Mouse (Mus musculus): Measurements from ENCODE around the gene Lhx9. TPM values are rescaled to one million over a fixed set of nuclear protein-coding genes. Genes with fewer than 3 reads are reported as not detected.

Gene Lhx9
- total RNA-seq, 1 experiment from 2014 or later, result not detected

DNA sequence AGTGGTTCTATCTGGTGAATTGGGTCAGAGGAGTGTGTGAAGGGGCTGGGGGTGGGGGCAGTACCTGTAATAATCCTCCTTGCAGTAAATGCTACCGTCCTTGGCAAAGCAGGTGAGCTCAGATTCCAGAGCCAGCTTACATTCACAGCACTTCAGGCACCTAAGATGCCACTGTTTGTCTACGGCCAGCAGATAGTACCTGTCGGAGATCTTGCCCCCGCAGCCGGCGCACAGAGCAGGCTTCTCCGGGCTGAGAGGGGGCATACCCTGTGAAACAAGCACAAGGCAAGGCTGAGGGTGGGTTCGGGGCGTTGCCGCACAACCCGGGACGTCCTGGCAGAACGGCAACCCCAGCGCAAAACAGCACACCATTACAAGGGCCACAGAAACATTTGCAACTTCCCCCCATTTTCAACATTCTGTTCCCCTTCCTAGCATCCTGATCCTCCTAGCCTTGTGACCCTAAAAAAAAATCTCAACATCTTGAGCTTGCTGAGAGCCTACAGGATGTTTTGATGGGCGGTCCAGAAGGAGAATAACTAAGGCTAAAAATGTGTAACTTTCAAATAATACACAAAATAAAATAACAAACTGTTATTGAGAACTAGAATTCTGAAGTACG is 8.5 kb downstream of the Lhx9 start:
- DNase-seq, result no peak

DNA sequence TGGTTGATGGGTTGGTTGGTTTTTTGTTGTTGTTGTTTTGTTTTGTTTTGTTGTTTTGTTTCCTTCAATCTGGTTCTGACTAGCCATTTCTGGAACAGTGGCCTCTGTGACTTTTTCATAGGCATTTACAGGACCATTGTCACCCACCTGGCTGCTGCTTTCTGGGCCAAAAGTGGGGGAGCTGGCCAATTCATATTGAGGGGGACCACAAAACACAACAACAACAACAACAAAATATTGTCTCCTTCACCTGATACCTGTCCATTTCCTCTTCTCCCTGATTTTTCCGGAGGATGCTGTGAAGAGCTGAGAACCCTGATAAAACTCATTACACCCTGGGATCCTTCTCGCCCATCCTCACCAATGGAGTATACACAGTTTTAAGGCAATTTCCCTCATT is 9.1 kb downstream of the Lhx9 start:
- no peak for DNase-seq

DNA sequence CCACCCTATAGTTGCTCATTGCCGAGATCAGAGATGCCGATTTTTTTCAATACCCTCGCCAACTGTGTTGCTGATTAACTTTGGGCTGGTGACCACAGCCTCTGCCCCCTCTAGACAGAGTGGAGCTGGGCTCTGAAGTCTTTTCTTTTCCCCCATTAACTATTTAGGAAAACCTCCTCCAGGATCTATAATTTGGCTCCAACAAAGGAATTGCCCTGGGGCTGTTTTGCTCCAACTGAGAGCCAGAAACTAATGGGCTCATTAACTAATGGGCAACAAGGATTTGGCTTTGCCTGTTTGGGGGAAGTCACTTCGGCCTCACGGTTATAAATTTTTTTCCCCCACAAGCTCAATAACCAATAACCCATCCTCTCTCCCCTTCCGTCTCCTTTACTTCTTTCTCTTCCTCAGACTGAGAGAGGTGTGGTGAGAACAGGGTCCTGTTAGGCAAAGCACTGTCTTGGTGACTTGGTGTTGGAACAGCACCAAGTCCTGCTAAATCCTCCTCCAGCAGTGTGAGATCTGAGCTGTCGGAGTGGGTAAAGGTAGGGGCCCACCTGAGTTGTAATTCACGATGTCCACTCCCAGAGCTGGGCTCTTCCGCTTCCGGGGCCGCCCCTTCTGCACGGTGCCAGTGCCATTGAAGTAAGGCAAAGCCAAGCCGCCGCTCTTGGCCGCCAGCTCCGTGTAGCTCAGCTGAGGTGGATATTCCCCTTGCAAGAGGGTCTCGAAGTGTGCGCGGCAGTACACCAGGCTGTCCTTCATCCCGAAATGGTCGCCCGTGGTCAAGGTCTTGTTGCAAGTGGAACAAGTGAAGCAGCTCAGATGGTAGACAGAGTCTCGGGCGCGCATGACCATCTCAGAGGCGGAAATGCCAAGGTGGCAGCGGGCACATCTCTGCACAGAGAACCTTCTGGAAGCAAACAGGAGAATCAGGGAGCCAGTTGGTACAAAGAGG is 10.3 kb downstream of the Lhx9 start:
- DNase-seq, result no peak

DNA sequence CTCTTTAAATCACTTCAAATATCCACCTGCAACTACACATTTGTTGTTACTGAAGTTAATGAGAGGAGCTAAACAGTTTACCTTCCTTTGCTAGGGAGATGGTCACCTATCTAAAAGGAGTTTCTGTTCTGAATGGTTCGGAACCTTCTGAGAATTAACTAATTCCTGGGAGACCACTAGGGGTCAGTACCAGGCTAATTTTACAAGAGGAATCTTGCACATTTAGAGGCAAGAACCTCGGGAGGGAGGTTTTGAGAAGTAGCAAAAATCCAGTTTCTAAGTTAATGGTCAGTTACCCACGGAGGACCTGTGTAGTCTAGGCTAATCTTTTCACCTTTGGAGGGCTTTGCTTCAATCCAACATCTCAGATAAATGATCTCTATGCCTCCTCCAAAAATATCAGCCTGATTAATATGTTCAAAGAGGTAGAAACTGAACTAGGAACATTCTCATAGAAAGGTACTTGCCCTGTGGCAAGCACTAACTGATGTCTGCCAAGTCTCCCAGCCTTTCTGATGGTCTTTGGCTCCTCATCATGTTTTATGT is 12.9 kb downstream of the Lhx9 start:
- DNase-seq, result no peak

DNA sequence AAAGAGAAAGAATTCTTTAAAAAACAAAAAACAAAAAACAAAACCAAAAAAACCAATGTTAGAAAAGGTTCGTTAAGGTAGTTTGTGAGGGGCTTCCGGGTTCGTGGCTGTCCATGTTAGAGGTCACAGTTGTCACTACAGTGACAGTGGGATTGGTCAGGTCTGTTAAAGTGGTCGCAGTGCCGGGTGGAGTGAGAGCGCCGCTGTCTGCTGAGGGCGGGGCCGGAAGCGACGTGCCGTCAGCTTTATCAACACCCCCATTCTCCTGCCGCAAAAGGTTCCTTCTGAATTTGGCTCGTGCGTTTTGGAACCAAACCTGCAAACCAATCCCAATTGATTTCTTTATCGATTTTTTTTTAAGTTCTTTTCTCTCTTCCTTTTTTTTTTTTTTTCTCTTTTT is 17.1 kb downstream of the Lhx9 start:
- DNase-seq, result no peak

DNA sequence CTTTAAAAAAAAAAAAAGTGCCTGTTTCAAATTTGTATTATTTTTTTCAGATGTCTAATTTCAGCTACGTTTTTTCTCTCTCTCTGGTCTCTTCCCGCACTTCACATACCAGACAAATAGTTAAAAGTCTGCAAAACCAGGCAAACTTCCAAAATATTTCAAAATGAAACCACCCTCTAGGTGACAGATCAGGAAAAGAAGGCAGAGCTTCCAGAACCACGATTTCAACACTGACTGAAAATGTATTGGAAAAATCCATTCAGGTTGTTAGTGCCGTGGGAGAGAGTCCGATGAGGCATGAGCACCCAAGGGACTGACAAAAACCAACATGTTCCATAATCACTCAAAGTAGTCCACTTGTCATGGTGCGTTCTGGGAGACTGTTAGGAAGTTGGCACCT is 21.5 kb downstream of the Lhx9 start:
- DNase-seq, result no peak

DNA sequence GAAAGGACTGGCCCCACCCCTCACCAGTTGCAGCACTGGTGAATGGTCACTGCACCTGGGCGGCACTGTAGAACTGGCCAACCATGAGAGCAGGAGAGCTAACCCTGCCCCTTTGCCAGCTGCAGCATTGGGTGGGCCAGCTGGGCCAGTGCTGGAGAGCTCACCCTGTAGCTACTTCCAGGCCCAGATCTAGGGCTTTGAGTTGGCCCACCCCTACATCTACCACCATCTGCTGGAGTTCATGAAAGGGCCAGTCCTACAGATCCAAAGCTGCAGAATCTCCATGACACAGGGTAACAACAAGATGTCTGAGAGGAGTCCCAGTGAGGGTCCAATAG is 25.4 kb downstream of the Lhx9 start:
- DNase-seq, result no peak

DNA sequence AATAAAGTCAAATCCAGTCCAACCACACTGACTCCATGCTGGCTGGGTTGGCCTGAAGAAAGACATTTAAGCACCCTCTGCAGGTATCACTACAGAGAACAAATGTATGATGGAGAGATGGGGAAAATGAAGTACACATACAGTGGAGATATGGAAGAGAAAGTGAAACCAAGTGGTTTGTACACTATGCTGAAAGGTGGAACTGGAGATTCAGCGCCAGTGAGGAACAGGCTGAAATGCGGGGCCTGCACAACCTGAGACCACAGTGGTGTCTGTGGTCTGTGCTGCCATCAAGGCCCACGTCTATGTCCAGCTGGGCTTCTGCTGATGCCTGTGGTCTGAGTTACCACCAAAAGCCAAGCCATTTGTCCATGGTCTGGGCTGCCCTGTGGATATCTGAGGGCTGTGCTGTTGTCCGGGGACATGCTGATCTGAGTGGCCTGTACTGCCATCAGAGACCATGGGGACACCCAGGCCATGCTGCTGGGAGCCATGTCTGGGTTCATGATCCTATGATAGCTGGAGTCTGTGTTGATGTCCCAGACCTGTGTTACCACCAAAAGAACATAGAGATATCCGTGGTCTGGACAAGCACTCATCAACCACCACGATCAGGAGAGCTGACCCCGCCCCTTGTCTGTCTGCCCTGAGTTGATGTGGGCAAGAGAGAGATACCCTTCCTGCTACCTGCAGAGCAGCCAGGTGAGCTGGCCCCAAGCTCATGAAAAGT is 26.0 kb downstream of the Lhx9 start:
- no peak for DNase-seq

DNA sequence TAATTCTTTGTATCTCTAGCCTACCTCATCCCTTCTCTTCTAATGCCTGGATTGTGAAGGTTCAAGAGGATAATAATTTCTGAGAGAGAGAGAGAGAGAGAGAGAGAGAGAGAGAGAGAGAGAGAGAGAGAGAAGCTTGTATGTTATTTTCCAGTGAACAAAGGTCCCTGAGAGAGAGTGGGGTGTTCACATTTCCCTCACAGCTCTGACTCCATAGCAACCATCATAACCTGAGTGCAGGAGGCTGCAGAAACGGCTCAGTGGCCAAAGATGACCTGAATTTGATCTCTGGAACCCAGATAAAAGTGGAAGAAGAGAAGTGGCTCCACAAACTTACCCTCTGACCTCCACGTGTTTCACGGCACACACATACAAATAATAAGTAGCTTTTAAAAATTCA is 46.6 kb downstream of the Lhx9 start:
- no peak for DNase-seq

DNA sequence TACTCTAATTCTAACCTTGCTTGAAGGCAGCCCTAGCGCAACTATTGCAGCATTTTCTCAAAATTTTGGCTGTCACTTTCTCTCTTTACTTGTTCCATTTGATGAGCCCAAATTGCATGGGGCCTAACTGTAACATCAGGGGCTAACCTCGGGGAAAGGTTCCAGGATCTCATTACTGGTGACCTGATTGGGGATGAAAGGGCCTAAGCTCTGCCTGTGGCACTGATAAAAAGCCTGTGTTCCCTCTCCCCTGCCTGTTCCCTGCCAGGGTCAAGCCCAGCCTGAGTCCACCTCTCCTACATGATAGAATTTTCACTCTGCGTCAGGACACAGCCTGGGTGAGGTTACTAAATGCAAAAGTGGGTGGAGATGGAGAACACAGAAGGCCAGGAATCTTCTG is 47.1 kb downstream of the Lhx9 start:
- DNase-seq, result no peak

DNA sequence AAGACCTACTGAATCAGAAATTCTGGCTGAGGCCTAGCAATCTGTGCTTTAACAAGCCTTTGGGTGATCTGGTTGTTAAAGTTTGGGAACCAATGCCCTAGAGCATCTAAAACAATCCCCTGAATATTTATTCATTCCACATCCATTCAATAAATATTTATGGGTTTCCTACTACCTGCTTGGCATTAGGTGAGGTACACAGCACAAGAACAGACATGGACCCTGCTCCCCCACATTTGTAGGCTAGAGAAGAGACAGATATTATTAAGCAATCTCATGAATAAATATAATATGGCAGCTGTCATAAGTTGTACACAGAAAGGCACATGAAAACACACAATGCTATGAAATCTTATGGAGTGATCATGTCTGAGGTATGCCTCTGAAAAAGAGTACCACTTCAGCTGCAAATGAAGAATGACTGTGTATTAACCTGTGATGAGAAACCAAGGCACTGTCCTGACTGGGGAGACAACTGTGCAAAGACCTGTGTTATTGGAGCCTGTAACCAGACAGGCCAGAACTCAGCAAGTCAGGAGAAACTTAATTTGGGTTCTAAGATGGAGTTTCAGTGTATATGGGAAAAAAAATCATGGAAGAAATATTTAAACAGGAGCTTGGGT is 48.6 kb downstream of the Lhx9 start:
- DNase-seq, result no peak

DNA sequence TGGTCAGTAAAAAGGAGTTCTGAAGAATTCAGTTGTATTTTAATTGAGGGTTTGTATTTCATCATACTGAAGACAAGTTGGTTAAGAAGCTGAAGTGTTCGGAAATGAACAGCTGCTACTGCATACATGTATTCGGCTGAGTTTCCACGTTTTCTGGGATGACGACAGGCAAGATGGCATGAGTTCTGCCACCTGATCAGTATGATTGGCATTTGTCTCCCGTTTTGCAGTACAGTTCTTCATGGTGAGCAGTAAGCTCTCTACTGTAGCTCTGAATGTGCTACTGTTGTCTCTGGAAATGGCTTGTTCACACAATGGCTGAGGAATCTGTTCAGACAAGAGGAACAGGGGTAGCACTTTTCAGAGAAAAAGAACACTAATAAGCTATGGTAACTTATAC is 50.3 kb downstream of the Lhx9 start:
- DNase-seq, result no peak

DNA sequence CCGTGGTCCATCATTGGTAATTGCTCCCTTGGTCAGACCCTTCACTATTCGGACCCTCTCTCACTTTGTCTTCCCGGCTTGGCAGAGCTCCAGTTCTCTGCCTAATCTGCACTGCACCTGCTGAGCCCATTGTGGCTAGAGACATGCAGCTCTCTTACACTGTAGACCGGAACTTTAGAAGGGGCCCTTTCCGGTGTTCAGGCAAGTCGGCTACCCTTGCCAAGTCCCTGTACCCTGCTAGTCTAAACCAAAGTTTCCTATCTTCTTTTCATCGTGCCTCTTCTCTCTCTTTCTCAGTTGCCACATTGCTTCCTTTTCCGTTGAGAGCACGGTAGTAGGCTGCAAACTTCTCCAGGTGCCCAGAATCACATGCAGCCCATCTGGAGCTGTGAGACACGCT is 62.5 kb downstream of the Lhx9 start:
- no peak for DNase-seq

DNA sequence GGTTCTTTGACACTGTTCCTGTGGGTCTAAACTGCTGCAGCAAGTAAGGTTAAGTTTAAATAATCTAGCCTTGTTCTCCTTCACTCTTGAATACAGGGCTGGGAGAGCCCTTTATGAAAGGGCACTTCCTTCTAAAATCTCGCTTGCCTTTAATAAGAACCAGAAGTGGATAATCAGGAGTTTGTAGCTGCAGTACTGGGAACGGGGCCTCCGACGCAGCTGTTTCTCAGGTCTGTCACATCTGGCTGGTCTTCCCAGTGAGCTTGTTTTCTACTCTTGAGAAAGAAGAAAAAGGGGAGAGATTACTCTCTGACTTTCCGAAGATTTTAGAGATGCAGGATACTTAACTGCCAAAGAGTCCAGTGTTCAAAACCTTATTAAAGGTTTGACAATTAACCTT is 64.4 kb downstream of the Lhx9 start:
- no peak for DNase-seq

Other genes starting within 250 kb of the Lhx9 start
- 45.5 and 51.2 TPM in 2 replicates for gene Nek7, start 228.4 kb downstream of the Lhx9 start, total RNA-seq (2021)
- 11.3 and 21.2 TPM in 2 replicates for gene 2310009B15Rik, start 8.3 kb upstream of the Lhx9 start, total RNA-seq (2021)
- 27.8 and 30.9 TPM in 2 replicates for gene Dennd1b, start 114.9 kb upstream of the Lhx9 start, total RNA-seq (2021)